Mouse (Mus musculus) CH12F3 (cell line): Measurements from ENCODE around the gene Oit3.

Experiments used
- in situ Hi-C: fragments of 300-500 bp; cut with MboI; formaldehyde crosslinking; loops from 2 replicates; pipeline ENCODE4 v1.14.3; 2020; ENCODE audit warnings: low sequenced_read_pairs

Gene Oit3

GRCm38 (mm10) chr10:59441735-59442134 lies at the start of gene Oit3:
TSS of gene Oit3 (minus strand) at chr10:59441778.
- in situ Hi-C loops, result no loop called here

- in situ Hi-C loops, result loop anchor here (25.0 kb wide), 1 partner anchor 321 kb away; no protein-coding TSS in a partner anchor
Measured at GRCm38 (mm10) chr10:59490920-59491319, 49.3 kb upstream of the Oit3 start.

GRCm38 (mm10) chr10:59489411-59489810 lies 47.8 kb upstream of the Oit3 start:
- in situ Hi-C loops, result loop anchor here (25.0 kb wide), 1 partner anchor 323 kb away; no protein-coding TSS in a partner anchor

GRCm38 (mm10) chr10:59487351-59487750 lies 45.8 kb upstream of the Oit3 start:
- in situ Hi-C loops, result loop anchor here (25.0 kb wide), 1 partner anchor 325 kb away; no protein-coding TSS in a partner anchor

GRCm38 (mm10) chr10:59484318-59484717 lies 42.7 kb upstream of the Oit3 start:
- in situ Hi-C loops, result loop anchor here (25.0 kb wide), 1 partner anchor 328 kb away; no protein-coding TSS in a partner anchor

- in situ Hi-C loops, result loop anchor here (25.0 kb wide), 1 partner anchor 331 kb away; no protein-coding TSS in a partner anchor
Measured at GRCm38 (mm10) chr10:59481381-59481780, 39.8 kb upstream of the Oit3 start.

- in situ Hi-C loops, result no loop called here
Measured at GRCm38 (mm10) chr10:59470451-59470850, 28.9 kb upstream of the Oit3 start.

GRCm38 (mm10) chr10:59467297-59467696 lies 25.7 kb upstream of the Oit3 start:
- in situ Hi-C loops, result no loop called here

GRCm38 (mm10) chr10:59466626-59467025 lies 25.0 kb upstream of the Oit3 start:
- in situ Hi-C loops, result no loop called here

- in situ Hi-C loops, result no loop called here
Measured at GRCm38 (mm10) chr10:59465546-59465945, 24.0 kb upstream of the Oit3 start.

GRCm38 (mm10) chr10:59462307-59462706 lies 20.7 kb upstream of the Oit3 start:
- in situ Hi-C loops, result no loop called here

- in situ Hi-C loops, result no loop called here
Measured at GRCm38 (mm10) chr10:59459767-59460166, 18.2 kb upstream of the Oit3 start.

GRCm38 (mm10) chr10:59454631-59455030 lies 13.1 kb upstream of the Oit3 start:
- in situ Hi-C loops, result no loop called here

- in situ Hi-C loops, result no loop called here
Measured at GRCm38 (mm10) chr10:59451839-59452238, 10.3 kb upstream of the Oit3 start.

GRCm38 (mm10) chr10:59447546-59447945 lies 6.0 kb upstream of the Oit3 start:
- in situ Hi-C loops, result no loop called here

GRCm38 (mm10) chr10:59446911-59447437 lies 5.4 kb upstream of the Oit3 start:
- in situ Hi-C loops, result no loop called here

- in situ Hi-C loops, result no loop called here
Measured at GRCm38 (mm10) chr10:59444635-59445034, 3.1 kb upstream of the Oit3 start.

- in situ Hi-C loops, result no loop called here
Measured at GRCm38 (mm10) chr10:59444106-59444505, 2.5 kb upstream of the Oit3 start.

GRCm38 (mm10) chr10:59443212-59443611 lies 1.6 kb upstream of the Oit3 start:
- in situ Hi-C loops, result no loop called here

GRCm38 (mm10) chr10:59440177-59440576 lies 1.4 kb downstream of the Oit3 start:
- in situ Hi-C loops, result no loop called here

- in situ Hi-C loops, result no loop called here
Measured at GRCm38 (mm10) chr10:59439508-59439931, 2.1 kb downstream of the Oit3 start.

GRCm38 (mm10) chr10:59438651-59439050 lies 2.9 kb downstream of the Oit3 start:
- in situ Hi-C loops, result no loop called here

- in situ Hi-C loops, result no loop called here
Measured at GRCm38 (mm10) chr10:59435746-59436145, 5.8 kb downstream of the Oit3 start.
